Mouse (Mus musculus): Measurements from ENCODE around the gene Slc27a3. TPM values are rescaled to one million over a fixed set of nuclear protein-coding genes. Genes with fewer than 3 reads are reported as not detected.

Gene Slc27a3
- 32.1 and 34.6 TPM in 2 replicates for polyA plus RNA-seq (2015; fragmentation: Nextera tagmentation; extraction: Ambion mirVana)

- peak within 1 kb of the TSS; percentile 95 for H3K4me2 ChIP-seq (replicated peaks)
- ATAC-seq (ENCODE audit: insufficient number of reproducible peaks, low FRiP score, low TSS enrichment, low read depth), result peak; percentile 69
- peaks cover 51% of the 10 kb centered on the region for H3K4me1 ChIP-seq
- under 1% methylated on average over 55 of the region's 55 CpGs for WGBS
- peak within 1 kb of the TSS; percentile 95 for H3K27ac ChIP-seq (replicated peaks)
- H3K27me3 ChIP-seq, result no peaks in the 10 kb centered on the region
- H3K4me3 ChIP-seq (replicated peaks), result peak within 1 kb of the TSS; percentile 73
- peaks cover 48% of the 10 kb centered on the region for H3K36me3 ChIP-seq
- H3K9me3 ChIP-seq (replicated peaks), result no peaks in the 10 kb centered on the region
- H3K9ac ChIP-seq, result peak within 1 kb of the TSS; percentile 76
Observed at GRCm38 (mm10) chr3:90389511-90390490, at the start of gene Slc27a3. Gene Slc27a3 (minus strand): TSS chr3:90389938.

GRCm38 (mm10) chr3:90437131-90437530 lies 47.4 kb upstream of the Slc27a3 start:
- Histone ChIP-seq H3K4me1 (peaks cover 6% of the 10 kb centered on the region), H3K27ac (replicated peaks) (no peak overlapping the region), H3K9me3 (replicated peaks) (no peaks in the 10 kb centered on the region), H3K27me3 (no peaks in the 10 kb centered on the region), H3K9ac (no peak overlapping the region), H3K4me3 (replicated peaks) (no peak overlapping the region), H3K4me2 (replicated peaks) (no peak overlapping the region), H3K36me3 (no peaks in the 10 kb centered on the region)
- ATAC-seq (ENCODE audit: insufficient number of reproducible peaks, low FRiP score, low TSS enrichment, low read depth), result no peak
- WGBS, result 71% methylated on average over 4 of the region's 4 CpGs

GRCm38 (mm10) chr3:90434073-90434730 lies 44.5 kb upstream of the Slc27a3 start:
- H3K27ac ChIP-seq (replicated peaks), result peak overlapping the region; percentile 88
- 42% methylated on average over 11 of the region's 11 CpGs for WGBS
- H3K36me3 ChIP-seq, result no peaks in the 10 kb centered on the region
- H3K4me1 ChIP-seq, result peaks cover 26% of the 10 kb centered on the region
- H3K9me3 ChIP-seq (replicated peaks), result no peaks in the 10 kb centered on the region
- ATAC-seq (ENCODE audit: insufficient number of reproducible peaks, low FRiP score, low TSS enrichment, low read depth), result no peak
- H3K4me2 ChIP-seq (replicated peaks), result peak overlapping the region; percentile 84
- H3K27me3 ChIP-seq, result no peaks in the 10 kb centered on the region
- H3K4me3 ChIP-seq (replicated peaks), result peak overlapping the region; percentile 52
- H3K9ac ChIP-seq, result 0 out of 2 replicates have a peak overlapping the region, but pooled peaks have one; percentile 44

- Histone ChIP-seq H3K36me3 (no peaks in the 10 kb centered on the region), H3K27ac (replicated peaks) (peak within 1 kb of the TSS; percentile 88), H3K4me3 (replicated peaks) (peak within 1 kb of the TSS; percentile 52), H3K27me3 (no peaks in the 10 kb centered on the region), H3K9ac (peak within 1 kb of the TSS; percentile 59), H3K4me2 (replicated peaks) (peak within 1 kb of the TSS; percentile 84), H3K4me1 (peaks cover 26% of the 10 kb centered on the region), H3K9me3 (replicated peaks) (no peaks in the 10 kb centered on the region)
- under 1% methylated on average over 52 of the region's 52 CpGs for WGBS
- ATAC-seq (ENCODE audit: insufficient number of reproducible peaks, low FRiP score, low TSS enrichment, low read depth), result peak; percentile 100
Observed at GRCm38 (mm10) chr3:90433381-90434020, 43.8 kb upstream of the Slc27a3 start, which contains the start of gene Ints3. Gene Ints3 (minus strand): TSS chr3:90433622.

GRCm38 (mm10) chr3:90432811-90433219 lies 43.1 kb upstream of the Slc27a3 start:
- Histone ChIP-seq H3K4me2 (replicated peaks) (peak overlapping the region; percentile 84), H3K4me3 (replicated peaks) (peak overlapping the region; percentile 52), H3K9ac (peak overlapping the region; percentile 59), H3K9me3 (replicated peaks) (no peaks in the 10 kb centered on the region), H3K4me1 (peaks cover 26% of the 10 kb centered on the region), H3K36me3 (no peaks in the 10 kb centered on the region), H3K27me3 (no peaks in the 10 kb centered on the region), H3K27ac (replicated peaks) (peak overlapping the region; percentile 88)
- 0% methylated on average over 12 of the region's 12 CpGs for WGBS
- no peak for ATAC-seq (ENCODE audit: insufficient number of reproducible peaks, low FRiP score, low TSS enrichment, low read depth)

GRCm38 (mm10) chr3:90432348-90432747 lies 42.6 kb upstream of the Slc27a3 start:
- Histone ChIP-seq H3K4me2 (replicated peaks) (peak overlapping the region; percentile 84), H3K4me3 (replicated peaks) (peak overlapping the region; percentile 52), H3K9ac (peak overlapping the region; percentile 59; the same call in 1 of the 2 replicates), H3K36me3 (no peaks in the 10 kb centered on the region), H3K9me3 (replicated peaks) (no peaks in the 10 kb centered on the region), H3K27me3 (no peaks in the 10 kb centered on the region), H3K4me1 (peaks cover 26% of the 10 kb centered on the region), H3K27ac (replicated peaks) (no peak overlapping the region)
- ATAC-seq (ENCODE audit: insufficient number of reproducible peaks, low FRiP score, low TSS enrichment, low read depth), result no peak
- WGBS, result 14% methylated on average over 2 of the region's 2 CpGs

GRCm38 (mm10) chr3:90429576-90429975 lies 39.8 kb upstream of the Slc27a3 start:
- 86% methylated on average over 3 of the region's 3 CpGs for WGBS
- H3K27me3 ChIP-seq, result no peaks in the 10 kb centered on the region
- H3K4me1 ChIP-seq, result peaks cover 26% of the 10 kb centered on the region

GRCm38 (mm10) chr3:90428186-90428585 lies 38.4 kb upstream of the Slc27a3 start:
- H3K27me3 ChIP-seq, result no peaks in the 10 kb centered on the region
- WGBS, result 74% methylated on average over 6 of the region's 6 CpGs
- no peaks in the 10 kb centered on the region for H3K9me3 ChIP-seq (replicated peaks)
- no peak overlapping the region for H3K27ac ChIP-seq (replicated peaks)
- no peak overlapping the region for H3K4me3 ChIP-seq (replicated peaks)
- peaks cover 22% of the 10 kb centered on the region for H3K4me1 ChIP-seq
- peaks cover 8% of the 10 kb centered on the region for H3K36me3 ChIP-seq
- H3K9ac ChIP-seq, result no peak overlapping the region
- no peak overlapping the region for H3K4me2 ChIP-seq (replicated peaks)
- ATAC-seq (ENCODE audit: insufficient number of reproducible peaks, low FRiP score, low TSS enrichment, low read depth), result no peak

More at GRCm38 (mm10) chr3:90429576-90429975, 39.8 kb upstream of the Slc27a3 start:
- H3K4me3 ChIP-seq (replicated peaks), result no peak overlapping the region
- no peak overlapping the region for H3K27ac ChIP-seq (replicated peaks)
- no peak overlapping the region for H3K9ac ChIP-seq
- ATAC-seq (ENCODE audit: insufficient number of reproducible peaks, low FRiP score, low TSS enrichment, low read depth), result no peak
- no peak overlapping the region for H3K4me2 ChIP-seq (replicated peaks)
- no peaks in the 10 kb centered on the region for H3K9me3 ChIP-seq (replicated peaks)
- no peaks in the 10 kb centered on the region for H3K36me3 ChIP-seq

GRCm38 (mm10) chr3:90427574-90427973 lies 37.8 kb upstream of the Slc27a3 start:
- Histone ChIP-seq H3K4me2 (replicated peaks) (no peak overlapping the region), H3K36me3 (peaks cover 14% of the 10 kb centered on the region), H3K27ac (replicated peaks) (no peak overlapping the region), H3K9me3 (replicated peaks) (no peaks in the 10 kb centered on the region), H3K4me1 (peaks cover 22% of the 10 kb centered on the region), H3K4me3 (replicated peaks) (no peak overlapping the region), H3K9ac (no peak overlapping the region), H3K27me3 (no peaks in the 10 kb centered on the region)
- 80% methylated on average over 1 of the region's 1 CpGs for WGBS
- ATAC-seq (ENCODE audit: insufficient number of reproducible peaks, low FRiP score, low TSS enrichment, low read depth), result no peak

- WGBS, result 90% methylated on average over 2 of the region's 2 CpGs
- Histone ChIP-seq H3K27ac (replicated peaks) (no peak overlapping the region), H3K36me3 (peaks cover 28% of the 10 kb centered on the region), H3K4me1 (peaks cover 4% of the 10 kb centered on the region; the same call in 1 of the 2 replicates), H3K4me2 (replicated peaks) (no peak overlapping the region), H3K9ac (no peak overlapping the region), H3K27me3 (no peaks in the 10 kb centered on the region), H3K4me3 (replicated peaks) (no peak overlapping the region), H3K9me3 (replicated peaks) (no peaks in the 10 kb centered on the region)
- no peak for ATAC-seq (ENCODE audit: insufficient number of reproducible peaks, low FRiP score, low TSS enrichment, low read depth)
Observed at GRCm38 (mm10) chr3:90425499-90425898, 35.8 kb upstream of the Slc27a3 start.

GRCm38 (mm10) chr3:90423549-90423948 lies 33.8 kb upstream of the Slc27a3 start:
- no peak overlapping the region for H3K4me3 ChIP-seq (replicated peaks)
- no peak overlapping the region for H3K4me2 ChIP-seq (replicated peaks)
- no peaks in the 10 kb centered on the region for H3K9me3 ChIP-seq (replicated peaks)
- H3K27me3 ChIP-seq, result no peaks in the 10 kb centered on the region
- ATAC-seq (ENCODE audit: insufficient number of reproducible peaks, low FRiP score, low TSS enrichment, low read depth), result no peak
- H3K9ac ChIP-seq, result no peak overlapping the region
- peaks cover 41% of the 10 kb centered on the region for H3K36me3 ChIP-seq
- no peak overlapping the region for H3K27ac ChIP-seq (replicated peaks)
- H3K4me1 ChIP-seq, result no peaks in the 10 kb centered on the region

Measured in embryonic facial prominence, embryonic 15.5 days (tissue).